Mouse (Mus musculus): ENCODE data around the gene Rhod.
"Not testable (repeated sequence)": the region's sequence is repeated elsewhere in the genome, so short reads cannot be mapped to it uniquely, and the experiment has no call there.

Gene Rhod

DNA sequence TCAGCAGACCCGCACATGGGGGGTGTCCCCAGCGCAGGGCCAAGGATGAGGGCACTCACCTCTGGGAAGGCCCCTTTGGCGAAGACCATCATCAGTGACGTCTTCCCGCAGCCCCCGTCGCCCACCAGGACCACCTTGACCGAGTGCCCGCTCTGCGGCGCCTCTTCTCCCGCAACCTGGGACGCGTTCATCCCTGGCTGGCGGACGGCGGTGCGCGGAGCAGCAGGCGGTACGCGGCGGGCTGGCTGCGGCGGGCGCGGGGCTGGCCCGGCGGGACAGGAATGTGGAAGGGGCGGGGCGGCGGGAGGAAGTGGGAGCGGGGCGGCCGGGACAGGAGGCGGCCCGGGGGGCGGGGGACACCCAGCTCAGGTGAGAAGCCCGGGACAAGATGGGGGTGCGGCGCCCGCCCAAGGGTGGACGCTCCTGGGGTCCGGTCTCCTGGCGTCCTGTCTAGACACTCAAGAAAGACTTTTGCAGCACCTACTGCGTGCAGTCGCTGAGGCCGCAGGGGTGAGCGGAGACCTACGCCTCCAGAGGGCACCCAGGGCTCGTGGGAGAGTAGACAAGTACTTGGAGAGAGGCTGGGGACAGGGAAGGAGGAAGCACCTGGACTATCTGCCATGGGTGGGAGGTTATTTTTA, at the start of gene Rhod:
TSS of gene Rhod (minus strand) at position 272 of the 641 bp plus-strand sequence.
- no peak for DNase-seq (ENCODE audit: low spot score in 2 of 2)

DNA sequence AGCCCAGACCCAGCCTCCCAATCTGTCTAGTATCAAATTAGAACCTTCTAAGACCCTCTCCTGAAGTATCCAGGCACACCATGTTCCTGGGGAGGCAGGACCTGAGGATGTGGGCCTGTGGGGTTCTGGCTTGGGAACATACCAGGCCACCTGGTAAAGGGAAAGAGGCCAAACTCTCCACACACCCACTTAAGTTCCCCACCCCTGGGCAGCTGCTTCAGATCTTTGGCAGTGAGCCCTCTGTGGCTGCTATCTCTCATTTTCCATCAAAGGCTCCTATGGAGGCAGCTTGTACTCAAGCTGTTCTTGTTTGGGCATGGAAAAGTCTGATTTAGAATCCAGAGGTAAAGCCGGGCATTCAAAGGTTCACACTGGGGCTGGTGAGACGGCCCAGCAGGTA, 48.6 kb upstream of the Rhod start:
- DNase-seq (ENCODE audit: low spot score in 2 of 2): no peak

DNA sequence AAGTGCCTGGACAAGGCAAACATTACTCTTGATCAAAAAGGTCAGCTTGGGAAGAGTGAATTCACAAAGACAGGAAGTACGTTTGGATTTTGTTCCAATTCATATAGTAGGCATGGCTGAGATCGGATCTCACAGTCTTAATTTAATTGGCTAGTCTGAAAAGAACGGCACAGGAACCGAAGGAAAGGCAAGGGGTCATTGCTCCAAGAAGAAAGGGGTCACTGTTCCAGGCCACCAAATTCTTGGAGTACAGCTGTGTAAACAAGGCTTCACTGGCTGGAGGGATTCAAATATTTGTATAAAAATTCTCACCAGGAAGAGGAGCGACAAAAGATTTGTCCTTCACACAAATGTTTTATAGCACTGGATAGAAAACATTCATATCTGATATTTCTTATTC, 45.8 kb upstream of the Rhod start:
- no peak for DNase-seq (ENCODE audit: low spot score in 2 of 2)

DNA sequence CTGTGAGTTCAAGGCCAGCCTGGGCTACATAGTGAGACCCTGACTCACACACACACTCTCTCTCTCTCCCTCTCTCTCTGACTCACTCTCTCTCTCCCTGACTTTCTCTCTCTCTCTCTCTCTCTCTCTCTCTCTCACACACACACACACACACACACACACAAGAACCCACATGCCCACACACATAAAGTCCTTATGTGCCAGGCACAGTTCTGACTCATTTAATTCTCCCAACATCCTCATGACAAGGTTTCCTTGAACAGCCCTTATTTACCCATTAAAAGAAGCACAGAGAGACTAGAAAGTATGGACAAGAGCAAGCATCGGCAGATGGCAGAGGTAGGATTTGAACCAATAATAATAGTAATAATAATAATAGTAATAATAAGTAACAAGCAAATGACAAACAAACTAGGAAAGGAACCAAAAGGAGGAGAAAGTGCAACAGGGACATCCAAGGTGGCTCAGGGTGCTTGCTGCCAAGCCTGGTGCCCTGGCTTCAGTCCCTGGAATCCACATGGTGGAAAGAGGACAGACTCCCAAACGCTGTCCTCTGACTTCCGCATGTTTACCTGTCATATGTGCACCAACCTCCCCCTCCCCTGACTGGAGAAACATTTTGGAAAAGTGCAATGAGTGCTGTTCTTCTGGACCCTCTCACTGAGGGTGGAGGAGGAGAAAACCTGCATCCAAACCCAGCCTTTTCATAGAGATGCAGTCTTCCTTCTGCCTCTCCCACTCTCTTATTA, 43.1 kb upstream of the Rhod start:
- DNase-seq (ENCODE audit: low spot score in 2 of 2): no peak

DNA sequence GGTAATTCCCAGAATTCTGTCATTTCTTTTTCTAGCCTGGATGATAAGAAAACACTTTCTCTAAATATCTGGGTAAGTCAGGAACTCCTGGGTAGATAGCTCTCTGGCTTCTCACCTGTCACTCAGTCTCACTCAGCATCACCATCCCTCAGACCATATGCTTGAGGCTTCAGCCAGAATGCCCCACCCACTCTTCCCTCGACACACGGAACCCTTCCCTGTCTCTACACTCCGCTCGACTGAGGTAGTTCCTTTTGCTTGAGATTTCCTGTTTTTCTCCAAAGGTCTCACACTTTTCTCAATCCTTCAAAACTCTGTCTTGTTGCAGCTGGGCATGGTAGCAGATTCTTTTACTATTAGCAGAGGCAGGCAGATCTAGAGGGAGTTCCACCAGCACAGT, 42.1 kb upstream of the Rhod start:
- DNase-seq (ENCODE audit: low spot score in 2 of 2): no peak

DNA sequence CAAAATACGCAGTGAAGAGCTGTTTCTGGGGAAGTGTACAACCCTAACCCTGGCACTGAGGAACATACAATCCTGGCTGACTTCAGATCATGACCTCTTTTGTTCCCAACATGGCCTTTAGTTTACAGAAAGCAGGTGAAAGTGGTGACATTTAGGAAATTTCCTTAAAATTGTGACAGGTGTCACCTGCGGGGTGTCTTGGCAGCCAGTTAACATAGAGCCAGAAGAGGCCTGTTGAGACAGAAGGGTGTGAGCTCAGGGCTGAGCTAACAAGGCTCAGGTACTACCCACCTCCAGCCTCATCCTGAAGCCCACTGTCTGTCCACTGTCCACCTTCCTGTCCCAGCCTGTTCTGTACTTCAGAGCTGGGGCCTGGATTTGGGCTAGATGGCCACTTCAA, 40.8 kb upstream of the Rhod start:
- DNase-seq (ENCODE audit: low spot score in 2 of 2): no peak

DNA sequence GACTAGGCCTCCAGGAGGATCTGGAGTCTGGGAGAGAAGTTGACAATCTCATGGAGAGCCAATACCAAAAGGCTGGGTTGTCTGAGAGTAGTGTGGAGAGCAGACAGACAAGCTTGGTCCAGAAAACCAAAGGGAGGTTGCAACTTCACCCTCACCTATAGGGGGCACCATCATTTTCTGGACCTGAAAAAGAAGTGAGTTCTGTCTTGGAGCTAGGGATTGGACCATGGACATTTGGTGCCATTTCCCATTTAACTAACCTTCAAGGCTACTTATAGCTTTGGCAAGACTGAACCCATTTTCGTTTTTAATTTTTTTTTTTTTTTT, 38.9 kb upstream of the Rhod start:
- DNase-seq (ENCODE audit: low spot score in 2 of 2): no peak

DNA sequence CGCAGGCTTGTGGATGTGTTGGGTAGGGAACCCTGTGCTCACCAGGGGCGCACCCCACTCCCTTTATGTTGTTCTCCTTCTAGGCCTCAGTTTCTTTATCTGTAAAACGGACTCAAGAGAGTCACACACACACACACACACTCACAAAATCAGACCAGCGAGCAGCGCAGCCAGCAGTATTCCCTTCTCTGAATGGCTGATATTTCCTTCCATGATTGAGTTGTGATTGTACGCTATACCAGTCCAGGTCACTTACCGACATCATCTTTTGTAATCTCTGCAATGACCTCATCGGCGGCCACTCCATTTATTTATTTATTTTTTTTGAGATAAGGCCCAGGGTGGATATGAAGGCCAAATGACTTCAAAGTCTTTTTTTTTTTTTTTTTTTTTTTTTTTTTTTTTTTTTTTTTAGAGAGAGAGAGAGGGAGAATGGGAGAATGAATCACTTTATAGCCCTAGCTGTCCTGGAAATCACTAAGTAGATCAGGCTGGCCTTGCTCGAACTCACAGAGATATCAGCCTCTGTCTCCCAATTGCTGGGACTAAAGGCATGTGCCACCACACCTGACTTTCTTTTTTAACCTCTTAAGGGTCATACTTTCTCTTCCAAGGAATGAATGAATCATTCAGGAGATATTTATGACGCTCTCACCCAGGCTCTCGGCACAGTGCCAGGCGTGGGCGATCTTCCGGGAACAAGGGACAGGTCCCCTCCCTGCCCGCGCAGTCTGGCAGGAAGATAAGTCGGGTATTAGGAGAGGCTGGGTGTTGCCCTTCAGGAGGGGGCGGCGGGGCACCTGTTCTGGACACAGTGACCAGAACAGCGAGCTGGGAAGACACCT, 38.3 kb upstream of the Rhod start, which contains the start of gene Syt12:
TSS of gene Syt12 (minus strand) at position 103 of the 845 bp plus-strand sequence.
- peak in 1 of 2 experiments; percentile 46 for DNase-seq (ENCODE audit: low spot score in 2 of 2)

DNA sequence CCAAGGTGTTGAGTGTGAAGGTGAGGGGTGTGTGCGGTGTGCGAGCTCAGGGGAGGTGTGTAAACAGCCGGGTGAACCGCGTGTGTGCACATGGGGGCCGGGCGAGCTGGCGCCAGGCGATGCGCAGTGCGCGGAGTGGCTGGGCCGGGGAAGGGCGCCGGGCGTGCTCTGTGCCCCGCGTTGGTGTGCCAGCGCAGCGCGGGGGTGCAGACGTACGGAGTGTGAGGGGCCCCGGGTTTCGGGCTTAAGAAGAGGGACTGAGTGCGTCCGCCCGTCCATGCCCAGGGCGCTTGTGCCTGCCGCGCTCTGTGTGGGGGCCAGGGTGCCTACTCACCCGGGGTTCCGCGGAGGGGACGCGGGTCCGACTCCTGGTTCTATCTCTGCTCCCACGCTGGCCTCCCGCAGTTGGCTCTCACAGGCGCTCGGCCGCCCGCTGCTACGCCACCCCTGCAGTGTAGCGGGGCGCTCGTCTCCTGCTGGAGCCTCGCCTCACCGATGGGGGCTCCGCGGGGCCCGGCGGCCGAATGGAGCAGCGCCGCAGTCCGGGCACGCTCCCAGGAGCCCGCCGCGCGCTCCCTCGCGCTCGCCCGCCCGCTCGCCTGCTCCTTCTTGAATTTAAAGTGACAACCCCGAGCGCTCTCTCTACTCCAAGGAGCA, 37.5 kb upstream of the Rhod start:
- DNase-seq (ENCODE audit: low spot score in 2 of 2): peak in 1 of 2 experiments; percentile 34

DNA sequence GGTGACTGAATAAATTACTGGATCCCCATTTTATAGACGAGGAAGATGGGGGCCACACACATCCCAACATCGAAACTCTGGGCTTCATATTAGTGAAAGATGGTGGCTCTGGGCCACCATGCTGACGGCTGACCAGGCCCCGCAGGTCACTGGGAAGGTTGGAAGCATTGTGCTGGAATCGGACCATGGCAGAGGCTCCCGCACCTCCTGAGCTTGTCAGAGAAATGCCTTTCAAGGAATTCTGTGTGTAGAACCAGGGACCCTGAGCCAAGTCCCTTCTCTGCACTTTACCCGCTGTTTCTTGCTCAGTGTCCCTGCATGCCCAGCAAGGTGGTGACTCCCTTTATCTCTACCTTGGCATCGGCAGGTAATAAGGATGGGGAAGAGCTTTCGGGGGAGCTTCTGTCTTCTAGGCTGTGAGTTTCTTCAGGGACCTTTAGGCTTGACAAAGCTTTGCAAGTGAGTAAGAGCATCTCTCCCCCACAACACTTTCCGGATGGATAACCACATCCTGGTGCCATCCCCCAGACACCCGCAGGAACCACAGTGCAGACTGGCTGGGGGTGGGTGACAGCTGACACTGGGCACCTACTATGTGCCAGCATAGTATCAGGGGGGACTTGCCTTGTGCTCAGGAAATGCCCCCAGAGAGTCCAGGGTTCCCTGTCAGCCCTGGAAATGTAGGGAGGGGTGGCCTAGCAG, 36.1 kb upstream of the Rhod start:
- no peak for DNase-seq (ENCODE audit: low spot score in 2 of 2)

DNA sequence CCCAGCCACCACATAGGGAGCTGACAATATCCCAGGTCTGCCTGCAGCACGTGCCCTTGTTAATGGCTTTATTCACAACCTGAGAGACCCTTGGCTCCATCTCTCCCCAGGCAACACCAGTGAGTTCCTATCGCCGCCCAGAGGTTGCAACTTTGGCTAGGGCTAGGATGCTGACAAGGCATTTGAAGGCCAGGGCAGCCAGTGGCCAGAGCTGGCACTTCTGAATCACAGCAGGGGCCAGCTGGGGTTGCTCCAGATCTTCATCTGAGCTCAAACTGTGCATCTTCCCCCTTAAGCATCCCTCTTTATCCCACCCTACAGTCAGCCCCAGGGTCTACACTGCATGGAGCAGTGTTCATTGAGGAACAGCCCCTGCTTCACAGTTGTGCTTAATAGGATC, 35.5 kb upstream of the Rhod start:
- DNase-seq (ENCODE audit: low spot score in 2 of 2): no peak

DNA sequence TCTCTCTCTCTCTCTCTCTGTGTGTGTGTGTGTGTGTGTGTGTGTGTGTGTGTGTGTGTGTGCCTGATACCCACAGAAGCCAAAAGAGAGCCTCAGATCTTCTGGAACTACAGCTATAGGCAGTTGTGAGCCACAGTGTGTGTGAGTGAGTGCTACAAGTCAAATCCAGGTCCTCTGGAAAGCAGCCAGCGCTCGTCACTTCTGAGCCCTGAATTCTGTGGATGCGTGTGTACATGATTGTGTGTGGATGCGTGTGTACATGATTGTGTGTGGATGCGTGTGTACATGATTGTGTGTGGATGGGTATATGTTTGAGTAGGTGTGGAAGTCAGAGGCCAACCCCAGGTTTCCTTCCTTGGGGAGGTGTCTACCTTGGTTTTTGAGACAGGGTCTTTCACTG, 34.3 kb upstream of the Rhod start:
- no peak for DNase-seq (ENCODE audit: low spot score in 2 of 2)

DNA sequence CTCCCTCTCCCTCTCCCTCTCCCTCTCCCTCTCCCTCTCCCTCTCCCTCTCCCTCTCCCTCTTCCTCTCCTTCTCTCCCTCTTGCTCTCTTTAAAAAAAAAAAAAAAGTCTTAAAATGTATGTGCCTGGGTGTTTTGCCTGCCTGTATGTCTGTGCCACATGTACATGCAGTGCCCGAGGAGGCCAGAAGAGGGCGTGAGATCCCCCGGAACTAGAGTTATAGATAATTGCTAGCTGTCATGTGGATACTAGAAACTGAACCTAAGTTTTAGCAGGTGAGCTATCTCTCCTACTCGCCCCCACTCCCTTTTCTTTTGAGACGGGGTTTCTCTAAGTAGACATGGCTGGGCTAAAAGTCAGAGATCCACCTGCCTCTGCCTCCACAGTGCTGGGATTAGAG, 29.1 kb upstream of the Rhod start:
- no peak for DNase-seq (ENCODE audit: low spot score in 2 of 2)

DNA sequence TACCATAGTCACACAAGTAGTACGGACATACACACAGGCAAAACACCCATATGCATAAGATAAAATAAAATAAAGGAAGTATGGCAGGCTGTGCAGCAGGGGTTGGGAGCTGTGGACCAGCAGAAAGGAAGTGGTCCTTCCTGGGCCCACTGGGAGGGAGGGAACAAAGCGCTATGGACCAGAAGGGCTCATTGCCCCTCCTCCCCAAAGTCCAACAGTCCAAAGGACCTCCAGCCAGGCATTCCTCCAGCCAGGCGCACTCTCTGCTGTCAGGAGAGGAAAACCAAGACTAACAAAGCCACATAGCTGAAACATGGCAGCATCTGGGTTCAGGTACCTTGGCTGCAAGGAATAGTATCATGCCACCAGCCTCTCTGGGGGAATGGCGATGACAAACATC, 25.4 kb upstream of the Rhod start:
- DNase-seq (ENCODE audit: low spot score in 2 of 2): no peak

DNA sequence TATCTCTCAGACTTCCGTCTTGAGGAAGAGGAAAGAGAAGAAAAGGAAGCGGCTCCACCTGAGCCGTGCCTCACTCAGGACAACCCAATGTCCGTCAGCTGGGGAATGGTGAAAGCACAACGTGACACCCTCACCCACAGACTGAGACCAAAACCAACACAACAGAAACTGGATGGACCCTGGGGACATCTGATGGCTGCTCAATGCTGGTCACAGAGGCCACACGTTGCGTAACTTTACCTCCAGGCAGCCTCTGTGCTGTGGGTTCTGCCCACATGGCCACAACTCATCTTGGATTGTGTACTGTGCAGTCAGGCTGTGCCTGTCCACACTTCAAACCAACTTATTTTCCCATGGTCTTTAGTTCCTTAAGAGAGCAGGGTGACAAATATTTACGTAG, 22.7 kb upstream of the Rhod start:
- no peak for DNase-seq (ENCODE audit: low spot score in 2 of 2)

DNA sequence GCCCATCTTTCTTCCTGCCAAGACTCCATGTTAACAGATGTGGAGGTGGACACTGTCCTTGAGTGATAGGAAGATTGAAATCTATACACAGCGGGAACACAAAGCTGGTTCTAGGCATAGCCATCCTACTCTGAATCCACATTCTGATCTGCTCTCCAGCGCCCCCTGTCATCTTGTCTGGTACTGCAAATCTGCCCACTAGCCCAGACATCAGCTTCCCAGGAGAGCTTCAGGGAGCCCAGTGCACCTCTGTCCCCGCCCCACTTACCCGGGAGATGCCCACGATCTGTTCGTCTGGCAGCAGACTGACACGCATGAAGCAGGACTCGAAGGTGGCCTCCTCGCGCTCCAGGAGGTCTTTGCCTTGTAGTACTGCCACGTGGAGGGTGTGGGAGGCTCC, 17.0 kb upstream of the Rhod start:
- peak in 1 of 2 experiments; percentile 37 for DNase-seq (ENCODE audit: low spot score in 2 of 2)

DNA sequence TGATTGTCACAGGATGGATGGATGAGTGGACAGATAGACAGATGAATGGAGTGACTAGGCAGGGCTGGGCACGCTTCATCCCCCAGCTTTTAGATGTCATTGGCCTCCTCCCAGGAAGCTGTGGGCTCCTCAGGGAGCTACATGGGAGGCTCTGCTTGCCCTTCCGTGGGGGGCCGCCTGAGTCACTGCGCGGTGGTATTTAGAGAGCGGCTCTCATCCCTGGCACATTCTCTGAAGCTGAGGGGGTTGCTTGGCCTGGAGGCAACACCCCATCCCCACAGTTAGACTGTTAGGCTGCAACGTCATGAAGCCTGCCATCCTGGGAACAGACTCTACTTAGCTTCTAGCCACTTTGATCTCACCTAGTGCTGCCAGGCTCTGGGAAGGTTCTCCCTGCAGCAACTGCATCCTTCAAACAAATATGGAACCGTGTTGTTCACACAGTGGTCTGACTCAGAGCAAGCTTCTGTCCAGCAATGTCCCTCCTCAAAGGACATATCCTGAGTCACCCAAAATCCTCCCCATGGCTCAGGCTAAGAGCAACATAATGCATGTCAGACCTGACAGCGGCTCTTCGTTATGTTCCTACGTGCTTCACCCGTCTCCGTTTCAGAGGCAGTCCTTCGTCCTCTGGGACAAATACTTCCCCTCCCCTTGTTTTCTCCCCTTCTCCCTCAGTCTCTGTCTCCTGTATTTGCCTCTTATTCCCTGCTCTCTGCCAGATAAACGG, 16.0 kb upstream of the Rhod start:
- DNase-seq (ENCODE audit: low spot score in 2 of 2): no peak

DNA sequence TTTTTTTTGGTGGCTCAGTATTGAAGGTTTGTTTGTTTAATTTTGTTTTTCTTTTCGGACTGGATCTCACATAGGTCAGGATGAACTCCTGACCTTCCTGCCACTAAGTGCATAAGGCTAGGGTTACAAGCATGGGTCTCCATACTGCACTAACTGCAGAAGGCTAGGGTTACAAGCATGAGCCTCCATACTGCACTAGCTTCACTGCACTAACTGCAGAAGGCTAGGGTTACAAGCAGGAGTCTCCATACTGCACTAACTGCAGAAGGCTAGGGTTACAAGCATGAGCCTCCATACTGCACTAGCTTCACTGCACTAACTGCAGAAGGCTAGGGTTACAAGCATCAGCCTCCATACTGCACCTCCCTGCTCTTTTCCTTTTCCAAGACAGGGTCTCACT, 14.8 kb upstream of the Rhod start:
- DNase-seq (ENCODE audit: low spot score in 2 of 2): not testable (repeated sequence)

DNA sequence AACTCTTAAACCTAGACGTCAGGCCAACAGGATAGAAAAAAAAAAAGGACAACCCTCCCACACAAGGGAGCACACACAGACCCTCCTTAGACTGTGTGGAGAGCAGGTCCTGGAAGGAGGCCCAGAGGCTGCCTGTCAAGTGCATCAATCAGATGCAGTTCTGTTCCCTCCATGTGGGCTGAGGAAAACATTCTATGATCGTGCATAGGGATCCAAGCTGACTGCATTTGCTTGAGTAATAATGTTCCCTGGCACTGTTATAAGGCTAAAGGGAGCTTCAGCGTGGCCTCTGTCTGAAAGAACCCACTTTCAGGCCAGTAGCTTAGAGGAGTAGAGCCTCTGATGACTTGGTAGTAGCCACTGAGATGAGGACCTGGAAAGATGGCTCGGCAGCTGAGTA, 13.3 kb upstream of the Rhod start:
- DNase-seq (ENCODE audit: low spot score in 2 of 2): no peak

DNA sequence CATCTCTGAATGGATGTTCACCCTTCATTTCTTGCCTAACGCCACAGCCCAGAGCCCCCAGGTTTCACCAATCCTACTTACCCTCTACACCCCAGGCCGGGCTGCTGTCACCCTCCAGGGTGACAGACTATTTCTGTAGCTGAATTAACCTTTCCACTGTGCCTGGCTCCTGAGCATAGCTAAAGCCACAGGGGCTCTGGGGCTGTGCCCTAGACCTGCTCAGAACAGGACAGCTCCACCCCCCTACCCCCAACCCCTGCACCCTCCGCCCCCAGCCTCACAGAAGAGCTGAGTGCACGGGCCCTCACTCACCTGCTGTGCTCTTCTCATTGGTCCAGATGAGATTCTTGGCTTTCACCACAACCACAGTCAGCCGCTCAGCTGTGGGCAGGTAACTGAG, 12.7 kb upstream of the Rhod start:
- no peak for DNase-seq (ENCODE audit: low spot score in 2 of 2)

DNA sequence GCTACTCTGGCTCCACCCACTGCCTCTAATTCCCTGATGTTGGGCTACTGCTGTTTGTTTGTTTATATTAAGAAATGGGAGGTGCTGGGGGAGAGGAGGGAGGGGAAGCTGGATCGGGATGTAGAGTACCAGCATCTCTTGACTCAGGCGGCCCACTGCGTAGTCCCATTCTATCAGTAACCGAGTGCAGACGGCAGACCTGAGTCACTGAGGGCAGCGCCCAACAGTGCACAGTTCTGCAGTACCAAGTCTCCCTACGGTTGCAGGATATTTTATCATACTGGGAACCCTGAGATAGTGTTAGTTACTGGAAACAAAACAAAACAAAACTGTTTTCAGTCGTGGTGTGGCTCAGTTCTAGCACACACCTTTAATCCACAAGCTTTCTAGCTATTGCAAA, 11.9 kb upstream of the Rhod start:
- DNase-seq (ENCODE audit: low spot score in 2 of 2): no peak

Measured in frontal cortex, postnatal 25 days (tissue).